Mouse (Mus musculus) ES-Bruce4 (cell line): ENCODE results near the gene Esyt1. TPM values are rescaled to one million over a fixed set of nuclear protein-coding genes. Genes with fewer than 3 reads are reported as not detected.

ENCODE experiments used
- H3K27ac ChIP-seq: 2 replicates; pipeline ENCODE4 v1.5.1; 2012; ENCODE audit warnings: low read length, inconsistent platforms; ENCODE audit not compliant: insufficient read depth
- H3K27me3 ChIP-seq: 2 replicates; pipeline ENCODE4 v1.6.1; 2012; ENCODE audit warnings: mild to moderate bottlenecking, low read length, inconsistent platforms; ENCODE audit not compliant: control insufficient read depth, poor library complexity, insufficient read depth, severe bottlenecking
- H3K36me3 ChIP-seq: 2 replicates; pipeline ENCODE4 v1.6.1; 2012; ENCODE audit warnings: inconsistent platforms, mild to moderate bottlenecking, low read length, moderate library complexity; ENCODE audit not compliant: control insufficient read depth, poor library complexity, insufficient read depth, severe bottlenecking
- H3K4me1 ChIP-seq: one replicate; pipeline ENCODE4 v1.8.1; 2011; ENCODE audit warnings: low read length; ENCODE audit not compliant: control insufficient read depth, insufficient read depth
- H3K4me3 ChIP-seq: 2 replicates; pipeline ENCODE4 v1.5.1; 2011; ENCODE audit warnings: low read depth, mild to moderate bottlenecking, low read length
- H3K9ac ChIP-seq: 2 replicates; pipeline ENCODE4 v1.6.1; 2012; ENCODE audit warnings: low read depth, mild to moderate bottlenecking, inconsistent platforms; ENCODE audit not compliant: poor library complexity, severe bottlenecking
- H3K9me3 ChIP-seq: replicated peaks from 2 replicates; pipeline ENCODE4 v1.6.1; 2012; ENCODE audit warnings: mild to moderate bottlenecking, low read length, inconsistent platforms; ENCODE audit not compliant: control insufficient read depth, poor library complexity, insufficient read depth, severe bottlenecking
- CTCF ChIP-seq: IDR thresholded peaks from one replicate; pipeline ENCODE4 v1.8.1; 2011; ENCODE audit warnings: low read depth, low read length
- EP300 ChIP-seq: IDR thresholded peaks from 2 replicates; pipeline ENCODE4 v1.6.1; 2011; ENCODE audit warnings: low read depth, low read length; ENCODE audit not compliant: insufficient read depth
- POLR2A ChIP-seq: IDR thresholded peaks from one replicate; pipeline ENCODE4 v1.8.1; 2011; ENCODE audit warnings: low read length; ENCODE audit not compliant: insufficient read depth
- polyA plus RNA-seq: library from polyadenylated mRNA; stranded (reverse); fragments of >200 nt; gene quantifications from 2 replicates; pipeline ENCODE4 v1.2.4, GENCODE M21; 2011; ENCODE audit warnings: low read depth; ENCODE audit not compliant: missing spikeins, insufficient read depth, insufficient read length

Esyt1 gene
- polyA plus RNA-seq, 1 experiment: 20.1 TPM

GRCm38 (mm10) chr10:128543100-128543499 is 17.4 kb upstream of the Esyt1 start:
- H3K27me3 ChIP-seq: no peaks in the 10 kb centered on the region
- H3K9ac ChIP-seq: no peak overlapping the region
- no peaks in the 10 kb centered on the region for H3K9me3 ChIP-seq
- TF ChIP-seq EP300 (no peak), POLR2A (no peak), CTCF (no peak)
- H3K36me3 ChIP-seq: peaks cover 35% of the 10 kb centered on the region
- no peak overlapping the region for H3K4me3 ChIP-seq
- H3K27ac ChIP-seq: no peak overlapping the region
- H3K4me1 ChIP-seq: no peaks in the 10 kb centered on the region

- peaks cover 9% of the 10 kb centered on the region for H3K36me3 ChIP-seq
- H3K27me3 ChIP-seq: no peaks in the 10 kb centered on the region
- no peak overlapping the region for H3K9ac ChIP-seq
- no peak overlapping the region for H3K27ac ChIP-seq
- no peak overlapping the region for H3K4me3 ChIP-seq
- no peaks in the 10 kb centered on the region for H3K9me3 ChIP-seq
- no peaks in the 10 kb centered on the region for H3K4me1 ChIP-seq
- TF ChIP-seq CTCF (no peak), EP300 (0 out of 2 replicates have a peak, but pooled peaks have one; percentile 26), POLR2A (no peak)
Observed at GRCm38 (mm10) chr10:128538340-128538870, 12.7 kb upstream of the Esyt1 start.

GRCm38 (mm10) chr10:128536266-128536940 is 10.7 kb upstream of the Esyt1 start:
- no peak overlapping the region for H3K4me3 ChIP-seq
- no peak overlapping the region for H3K27ac ChIP-seq
- H3K4me1 ChIP-seq: no peaks in the 10 kb centered on the region
- no peaks in the 10 kb centered on the region for H3K36me3 ChIP-seq
- H3K27me3 ChIP-seq: no peaks in the 10 kb centered on the region
- TF ChIP-seq POLR2A: no peak
- peak; percentile 69 for TF ChIP-seq CTCF
- TF ChIP-seq EP300: 0 out of 2 replicates have a peak, but pooled peaks have one; percentile 51
- no peaks in the 10 kb centered on the region for H3K9me3 ChIP-seq
- no peak overlapping the region for H3K9ac ChIP-seq

GRCm38 (mm10) chr10:128535624-128536265 is 10.1 kb upstream of the Esyt1 start:
- TF ChIP-seq POLR2A: no peak
- Histone ChIP-seq H3K36me3 (no peaks in the 10 kb centered on the region), H3K9ac (no peak overlapping the region), H3K4me3 (no peak overlapping the region), H3K27me3 (no peaks in the 10 kb centered on the region), H3K27ac (no peak overlapping the region), H3K4me1 (no peaks in the 10 kb centered on the region), H3K9me3 (no peaks in the 10 kb centered on the region)

- no peak overlapping the region for H3K4me3 ChIP-seq
- H3K27me3 ChIP-seq: no peaks in the 10 kb centered on the region
- no peaks in the 10 kb centered on the region for H3K9me3 ChIP-seq
- TF ChIP-seq POLR2A: no peak
- no peak for TF ChIP-seq EP300
- no peak for TF ChIP-seq CTCF
- no peak overlapping the region for H3K27ac ChIP-seq
- no peak overlapping the region for H3K9ac ChIP-seq
- H3K4me1 ChIP-seq: no peaks in the 10 kb centered on the region
- no peaks in the 10 kb centered on the region for H3K36me3 ChIP-seq
Observed at GRCm38 (mm10) chr10:128535206-128535605, 9.5 kb upstream of the Esyt1 start.

DNA sequence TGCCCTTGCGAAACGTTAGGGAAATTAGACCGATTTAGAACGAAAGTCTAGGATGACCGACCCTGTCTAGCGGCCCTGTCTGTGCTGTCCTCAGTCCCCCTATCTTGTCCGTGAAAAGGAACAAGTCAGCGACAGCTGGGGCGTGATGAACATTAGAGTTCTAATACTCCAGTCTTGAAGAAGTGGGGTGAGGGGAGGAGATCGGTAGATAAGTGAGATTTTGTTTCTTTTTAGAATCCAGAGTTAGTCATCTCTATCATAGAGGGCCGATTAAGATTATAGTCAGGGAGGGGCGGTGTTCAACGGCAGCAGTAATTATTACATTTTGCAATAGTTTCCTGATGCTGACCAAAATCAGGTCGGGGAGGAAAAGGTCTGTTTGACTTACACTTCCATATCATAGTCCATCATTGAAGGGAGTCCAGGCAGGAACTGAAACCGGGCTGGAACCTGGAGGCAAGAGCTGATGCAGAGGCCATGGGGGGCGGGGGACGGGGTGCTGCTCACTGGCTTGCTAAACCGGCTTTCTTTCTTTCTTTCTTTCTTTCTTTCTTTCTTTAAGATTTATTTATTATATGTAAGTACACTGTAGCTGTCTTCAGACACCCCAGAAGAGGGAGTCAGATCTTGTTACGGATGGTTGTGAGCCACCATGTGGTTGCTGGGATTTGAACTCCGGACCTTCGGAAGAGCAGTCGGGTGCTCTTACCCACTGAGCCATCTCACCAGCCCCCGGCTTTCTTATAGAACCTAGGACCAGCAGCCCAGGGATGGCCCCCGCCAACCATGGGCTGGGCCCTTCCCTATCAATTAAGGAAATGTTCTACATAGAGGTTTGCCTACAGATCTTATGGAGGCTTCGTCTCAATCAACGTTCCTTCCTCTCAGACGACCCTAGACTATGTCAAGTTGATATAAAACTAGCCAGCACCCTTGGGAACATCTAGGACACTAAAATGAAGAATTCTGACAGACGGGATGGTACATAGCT is 990 bp upstream of the Esyt1 start:
- Histone ChIP-seq H3K36me3 (no peaks in the 10 kb centered on the region), H3K27ac (peak overlapping the region; percentile 24; the same call in 1 of the 2 replicates)

More for the DNA sequence above, 990 bp upstream of the Esyt1 start:
- Histone ChIP-seq H3K4me1 (no peaks in the 10 kb centered on the region), H3K9me3 (no peaks in the 10 kb centered on the region), H3K9ac (peak overlapping the region; percentile 51), H3K27me3 (no peaks in the 10 kb centered on the region), H3K4me3 (peak overlapping the region; percentile 85)
- TF ChIP-seq EP300: no peak
- TF ChIP-seq CTCF: no peak
- no peak for TF ChIP-seq POLR2A
